Mouse (Mus musculus): Measurements from ENCODE around the gene Ezr.

- TF ChIP-seq CTCF (IDR thresholded peaks at IDR 0.05; ENCODE audit: insufficient read depth, low read length) = no peak
- no peak for TF ChIP-seq POLR2A (IDR thresholded peaks at IDR 0.05; ENCODE audit: borderline replicate concordance, extremely low read depth, low read depth, low read length)
These were observed 46.0 kb downstream of the Ezr start for GRCm38 (mm10) chr17:6736306-6737272.

Data from lung, adult 2 months (tissue).